In the genomic region with DNA sequence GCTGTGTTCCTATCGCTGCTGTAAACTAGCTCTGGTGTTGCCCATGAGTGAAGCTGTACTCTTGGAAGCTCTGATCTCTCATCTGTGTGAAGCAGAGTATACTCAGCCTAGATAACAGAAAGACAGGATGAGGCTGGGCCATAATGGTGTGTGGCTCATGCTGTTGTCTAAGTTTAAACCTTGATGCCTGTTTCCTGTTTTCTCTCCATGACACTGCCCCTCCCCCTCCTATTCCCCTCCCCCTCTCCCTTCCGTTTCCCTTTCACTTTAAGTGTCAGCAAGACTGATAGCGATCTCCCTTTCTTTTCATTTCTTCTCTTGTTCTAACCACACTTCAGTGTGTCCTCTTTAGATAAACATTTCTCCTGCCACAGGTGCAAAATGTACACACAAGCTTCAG, we compare ENCODE assay signal across 13 mouse cellular contexts.
A peak's percentile ranks its signal among the peaks of the same experiment; 100 is the strongest.
DNase-seq lines count a peak whose midpoint lies in the region; ATAC-seq and TF ChIP-seq lines count a peak whose summit lies in the region.
"Had no signal": no experiment of that assay in that cellular context is flagged by ENCODE, and none has a peak within 500 bp of the region (broad histone marks: within the 10 kb centered on the region; RNA-seq: fewer than 3 reads in every experiment).

No protein-coding gene starts in this region.

- TF ChIP-seq EP300 in lung, postnatal 0 days (IDR thresholded peaks at IDR 0.05) = no peak

- DNase-seq in lung, postnatal 0 days (ENCODE audit: low spot score) = peak; percentile 9
- no peak for DNase-seq in lung, adult 2 months
- no peak for DNase-seq in liver, embryonic 13.5 days
- DNase-seq in natural killer cell, adult 2 months (ENCODE audit: low spot score in 2 of 2) = peak; percentile 49 to 62
- DNase-seq in retina, postnatal 1 day = no peak
- DNase-seq in hindbrain, embryonic 11.5 days (ENCODE audit: low spot score) = no peak
- no peak for DNase-seq in right cerebral cortex, postnatal 10 days (ENCODE audit: low spot score in 2 of 2)
- DNase-seq: adrenal gland, adult 2 months; cerebellum, postnatal 14 days; gastrocnemius, postnatal 10 days had no signal

- no peak overlapping the region for H3K9ac ChIP-seq in lung, postnatal 0 days (replicated peaks; ENCODE audit: low read depth)
- H3K9ac ChIP-seq in liver, embryonic 13.5 days = no peak overlapping the region
- H3K9ac ChIP-seq in kidney, embryonic 15.5 days = no peak overlapping the region
- no peak overlapping the region for H3K9ac ChIP-seq in hindbrain, embryonic 11.5 days (ENCODE audit: low read depth, low read length)

- ATAC-seq in lung, postnatal 0 days = no peak; the same call in 1 of the 2 replicates
- ATAC-seq in liver, embryonic 13.5 days (ENCODE audit: low read depth) = peak; percentile 66
- no peak for ATAC-seq in kidney, embryonic 15.5 days (replicated peaks; ENCODE audit: low FRiP score)
- ATAC-seq in hindbrain, embryonic 11.5 days (ENCODE audit: low FRiP score) = no peak
- ATAC-seq: hindbrain, embryonic 16.5 days had no signal

- TF ChIP-seq POLR2A in lung, adult 2 months (IDR thresholded peaks at IDR 0.05; ENCODE audit: borderline replicate concordance, extremely low read depth, low read depth, low read length) = no peak

- no peak for TF ChIP-seq CTCF in lung, postnatal 0 days (IDR thresholded peaks at IDR 0.05)
- no peak for TF ChIP-seq CTCF in lung, adult 2 months (IDR thresholded peaks at IDR 0.05; ENCODE audit: insufficient read depth, low read length)

- WGBS in lung, postnatal 0 days = 43% methylated on average over 3 of the region's 3 CpGs
- WGBS in lung, adult 2 months = 28% methylated on average over 3 of the region's 3 CpGs
- WGBS in liver, embryonic 13.5 days (ENCODE audit: insufficient replicate concordance) = 6% methylated on average over 3 of the region's 3 CpGs
- WGBS in kidney, embryonic 15.5 days = 49% methylated on average over 3 of the region's 3 CpGs
- WGBS in hindbrain, embryonic 11.5 days = 64% methylated on average over 3 of the region's 3 CpGs

- no peak overlapping the region for H3K27ac ChIP-seq in lung, postnatal 0 days (ENCODE audit: low read length)
- no peak overlapping the region for H3K27ac ChIP-seq in liver, embryonic 13.5 days
- H3K27ac ChIP-seq in kidney, embryonic 15.5 days = no peak overlapping the region
- H3K27ac ChIP-seq in hindbrain, embryonic 11.5 days (ENCODE audit: low read depth, low read length) = no peak overlapping the region

- no peaks in the 10 kb centered on the region for H3K4me1 ChIP-seq in lung, postnatal 0 days (ENCODE audit: insufficient read depth, low read depth, low read length)
- H3K4me1 ChIP-seq in lung, adult 2 months (ENCODE audit: control insufficient read depth, insufficient read depth, low read length) = no peaks in the 10 kb centered on the region; the same call in 1 of the 2 replicates
- H3K4me1 ChIP-seq in liver, embryonic 13.5 days (replicated peaks) = no peaks in the 10 kb centered on the region; the same call in 1 of the 2 replicates
- H3K4me1 ChIP-seq in kidney, embryonic 15.5 days = no peaks in the 10 kb centered on the region
- H3K4me1 ChIP-seq in hindbrain, embryonic 11.5 days (replicated peaks; ENCODE audit: control insufficient read depth, insufficient read depth, low read length) = no peaks in the 10 kb centered on the region

- H3K4me3 ChIP-seq in lung, postnatal 0 days (ENCODE audit: low read depth, low read length) = no peak overlapping the region
- no peak overlapping the region for H3K4me3 ChIP-seq in lung, adult 2 months (replicated peaks; ENCODE audit: extremely low read depth, low read depth, low read length)
- H3K4me3 ChIP-seq in liver, embryonic 13.5 days (replicated peaks) = no peak overlapping the region
- no peak overlapping the region for H3K4me3 ChIP-seq in kidney, embryonic 15.5 days (replicated peaks)
- H3K4me3 ChIP-seq in hindbrain, embryonic 11.5 days (ENCODE audit: low read depth, low read length) = no peak overlapping the region
- H3K4me3 ChIP-seq: myocyte had no signal

- H3K27me3 ChIP-seq in lung, postnatal 0 days (replicated peaks; ENCODE audit: insufficient read depth, low read length) = no peaks in the 10 kb centered on the region
- H3K27me3 ChIP-seq in liver, embryonic 13.5 days = no peaks in the 10 kb centered on the region
- H3K27me3 ChIP-seq in kidney, embryonic 15.5 days = no peaks in the 10 kb centered on the region
- no peaks in the 10 kb centered on the region for H3K27me3 ChIP-seq in hindbrain, embryonic 11.5 days (ENCODE audit: control insufficient read depth, insufficient read depth, low read length)

- H3K36me3 ChIP-seq in lung, postnatal 0 days (ENCODE audit: insufficient read depth, low read length) = no peaks in the 10 kb centered on the region
- H3K36me3 ChIP-seq in liver, embryonic 13.5 days = no peaks in the 10 kb centered on the region
- H3K36me3 ChIP-seq in kidney, embryonic 15.5 days = no peaks in the 10 kb centered on the region
- H3K36me3 ChIP-seq in hindbrain, embryonic 11.5 days (ENCODE audit: control insufficient read depth, insufficient read depth, low read length) = no peaks in the 10 kb centered on the region

- no peaks in the 10 kb centered on the region for H3K9me3 ChIP-seq in lung, postnatal 0 days (ENCODE audit: low read length)
- H3K9me3 ChIP-seq in liver, embryonic 13.5 days (replicated peaks) = no peaks in the 10 kb centered on the region
- no peaks in the 10 kb centered on the region for H3K9me3 ChIP-seq in kidney, embryonic 15.5 days (replicated peaks)
- H3K9me3 ChIP-seq in hindbrain, embryonic 11.5 days (ENCODE audit: control insufficient read depth, low read length) = no peaks in the 10 kb centered on the region

- H3K4me2 ChIP-seq in lung, postnatal 0 days (replicated peaks; ENCODE audit: low read depth, low read length) = 0 out of 2 replicates have a peak overlapping the region, but pooled peaks have one; percentile 5
- peak overlapping the region; percentile 19; the same call in 1 of the 2 replicates for H3K4me2 ChIP-seq in liver, embryonic 13.5 days
- H3K4me2 ChIP-seq in kidney, embryonic 15.5 days = no peak overlapping the region
- H3K4me2 ChIP-seq in hindbrain, embryonic 11.5 days (replicated peaks; ENCODE audit: low read depth, low read length) = no peak overlapping the region

Comparison
In these comparisons a context has a peak if more than half of its experiments do, and no peak if none do; other contexts are left out.
1. DNase-seq: peak in lung, postnatal 0 days (single experiment) and natural killer cell, adult 2 months (2 of 2); none in lung, adult 2 months (single experiment), liver, embryonic 13.5 days (single experiment), retina, postnatal 1 day (single experiment), hindbrain, embryonic 11.5 days (single experiment) and right cerebral cortex, postnatal 10 days (0 of 2).
2. H3K4me2 ChIP-seq: peak in lung, postnatal 0 days (single experiment) and liver, embryonic 13.5 days (single experiment); none in kidney, embryonic 15.5 days (single experiment) and hindbrain, embryonic 11.5 days (single experiment).